Mouse (Mus musculus): ENCODE data around the gene Flt4.

DNA sequence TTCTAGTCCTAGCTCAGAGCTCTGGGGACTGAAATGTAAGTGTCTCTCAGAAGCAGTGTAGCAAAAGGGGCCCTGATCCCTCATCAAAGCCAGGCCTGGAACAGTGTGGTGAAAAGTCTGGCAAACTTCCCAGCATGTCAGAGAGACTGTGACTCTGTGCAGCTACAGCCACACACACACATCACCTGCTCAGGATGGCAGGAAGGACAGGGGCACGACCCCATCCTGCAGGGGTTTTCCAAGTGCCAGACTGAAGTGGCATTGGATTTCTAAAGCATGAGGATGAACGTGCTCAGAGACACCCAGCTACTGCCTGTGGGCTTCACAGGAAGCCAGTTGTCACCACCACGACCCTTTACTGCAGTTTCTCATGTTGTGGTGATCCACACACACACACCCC, 3.1 kb downstream of the Flt4 start:
- TF ChIP-seq POLR2A (IDR thresholded peaks at IDR 0.05; ENCODE audit: low read depth, low read length) = no peak
- TF ChIP-seq CTCF (IDR thresholded peaks at IDR 0.05; ENCODE audit: extremely low read depth, insufficient read length, insufficient replicate concordance, low read depth, low read length) = no peak

Data from small intestine, adult 2 months (tissue).